Mouse (Mus musculus) lung, postnatal 0 days (tissue): ENCODE data around the gene Dnajc5. TPM values are rescaled to one million over a fixed set of nuclear protein-coding genes. Genes with fewer than 3 reads are reported as not detected.
A peak's percentile ranks its signal among the peaks of the same experiment; 100 is the strongest.

Experiments used
- ATAC-seq: fragments of 200-750 bp; cut with Nextera tagmentation; 2 replicates; pipeline ENCODE4 v1.8.0; 2017; ENCODE audit warnings: moderate library complexity
- DNase-seq: peaks from one replicate; pipeline ENCODE4 v3.0.0-alpha.2; 2016; ENCODE audit warnings: low spot score
- H3K27ac ChIP-seq: fragments of 300-500 bp; sonication (generic); 2 replicates; pipeline ENCODE4 v1.5.1; 2014; ENCODE audit warnings: antibody characterized with exemption, mild to moderate bottlenecking, low read length, mixed read lengths
- H3K27me3 ChIP-seq: fragments of 300-500 bp; sonication (generic); replicated peaks from 2 replicates; pipeline ENCODE4 v1.6.1; 2014; ENCODE audit warnings: low read length, mixed read lengths; ENCODE audit not compliant: insufficient read depth
- H3K36me3 ChIP-seq: fragments of 300-500 bp; sonication (generic); 2 replicates; pipeline ENCODE4 v1.6.1; 2014; ENCODE audit warnings: low read length, mixed read lengths; ENCODE audit not compliant: insufficient read depth
- H3K4me1 ChIP-seq: fragments of 300-500 bp; sonication (generic); 2 replicates; pipeline ENCODE4 v1.6.1; 2014; ENCODE audit warnings: antibody characterized with exemption, low read depth, low read length, mixed read lengths; ENCODE audit not compliant: insufficient read depth
- H3K4me2 ChIP-seq: fragments of 300-500 bp; sonication (generic); replicated peaks from 2 replicates; pipeline ENCODE4 v1.6.1; 2014; ENCODE audit warnings: low read depth, mild to moderate bottlenecking, low read length, moderate library complexity, mixed read lengths
- H3K4me3 ChIP-seq: fragments of 300-500 bp; sonication (generic); 2 replicates; pipeline ENCODE4 v1.5.1; 2014; ENCODE audit warnings: low read depth, low read length
- H3K9ac ChIP-seq: fragments of 300-500 bp; sonication (generic); replicated peaks from 2 replicates; pipeline ENCODE4 v1.6.1; 2014; ENCODE audit warnings: low read depth, mild to moderate bottlenecking
- H3K9me3 ChIP-seq: fragments of 300-500 bp; sonication (generic); 2 replicates; pipeline ENCODE4 v1.6.1; 2016; ENCODE audit warnings: low read length, mixed read lengths
- CTCF ChIP-seq: IDR thresholded peaks from 2 replicates; pipeline ENCODE4 v1.5.1; 2016; ENCODE audit warnings: antibody characterized with exemption, mild to moderate bottlenecking
- EP300 ChIP-seq: IDR thresholded peaks from 2 replicates; pipeline ENCODE4 v1.6.1; 2016; ENCODE audit warnings: antibody characterized with exemption, mild to moderate bottlenecking, control low read depth
- WGBS: fragments of 180-500 bp; shearing (Covaris S2); extraction: QIAGEN DNeasy Blood & Tissue Kit; methylation state at CpG from one replicate; pipeline ENCODE4 v1.1.7; 2014; 5-methylcytosine and 5-hydroxymethylcytosine counted together
- polyA plus RNA-seq: library from polyadenylated mRNA; unstranded; fragments of >200 nt; fragmentation: Nextera tagmentation; extraction: Ambion mirVana; gene quantifications from 2 replicates; pipeline ENCODE4 v1.2.1, GENCODE M21; 2015

The Dnajc5 gene
- polyA plus RNA-seq, 1 experiment from 2014 or later, result 57.2 TPM

DNA sequence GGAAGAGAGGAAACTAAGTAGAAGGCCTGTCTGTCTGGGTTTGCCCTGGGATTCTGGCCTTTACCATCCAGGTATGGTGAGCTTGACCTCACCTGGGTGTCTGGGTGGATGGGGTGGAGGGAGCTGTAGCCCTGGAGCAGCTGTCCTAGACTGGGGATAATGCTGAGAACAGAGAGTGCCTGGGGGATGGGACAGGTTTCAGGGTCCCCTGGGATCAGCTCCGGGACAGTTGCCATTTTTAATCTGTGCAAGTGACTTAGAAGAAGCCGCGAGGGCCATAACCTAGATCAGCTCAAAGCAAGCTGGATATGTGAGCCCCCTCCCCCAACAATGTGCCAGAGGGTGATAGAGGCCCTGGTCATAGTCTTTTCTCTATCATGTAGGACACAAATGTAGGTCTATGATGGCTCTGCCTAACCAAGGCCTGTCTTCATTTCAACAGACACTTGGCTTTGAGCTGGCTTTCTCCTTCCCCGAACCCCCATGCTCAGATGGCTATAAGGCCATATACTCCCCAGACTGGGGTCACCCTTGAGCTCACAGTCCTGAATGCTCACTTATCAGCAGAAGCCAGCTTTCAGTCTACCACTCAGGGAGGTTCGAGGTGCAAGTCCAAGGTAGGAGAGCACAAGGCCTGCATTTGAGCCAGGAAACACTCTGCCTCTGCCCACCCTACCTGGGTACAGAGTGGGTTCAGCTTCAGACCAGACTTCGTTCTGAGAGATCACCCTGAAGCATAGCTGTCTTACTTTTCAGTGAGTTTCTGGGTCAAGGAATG lies 35.6 kb upstream of the Dnajc5 start:
- DNase-seq (no peak), ATAC-seq (no peak)
- Histone ChIP-seq H3K36me3 (no peaks in the 10 kb centered on the region), H3K27me3 (no peaks in the 10 kb centered on the region), H3K9ac (no peak overlapping the region), H3K4me2 (no peak overlapping the region), H3K9me3 (no peaks in the 10 kb centered on the region), H3K27ac (no peak overlapping the region), H3K4me3 (no peak overlapping the region), H3K4me1 (peaks cover 4% of the 10 kb centered on the region)
- WGBS, result 88% methylated on average over 6 of the region's 6 CpGs
- TF ChIP-seq EP300 (no peak), CTCF (no peak)

DNA sequence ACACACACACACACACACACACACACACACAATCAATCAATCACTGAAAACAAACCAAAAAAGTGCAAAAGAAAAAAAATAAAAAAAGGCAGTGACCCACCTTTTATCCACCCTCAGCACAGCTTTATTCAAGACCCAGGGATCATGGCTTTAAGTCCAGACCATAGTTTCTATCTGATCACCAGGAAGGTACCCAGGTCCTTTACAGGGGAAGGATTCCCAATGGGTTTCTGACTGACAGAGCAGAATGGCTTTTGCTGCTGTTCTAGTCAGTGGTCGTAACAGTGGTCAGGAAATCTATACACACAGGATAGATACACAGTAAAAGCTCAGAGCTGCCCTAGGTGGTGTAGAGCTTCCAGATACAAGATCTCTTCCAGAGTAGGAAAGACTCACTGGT lies 34.5 kb upstream of the Dnajc5 start:
- H3K36me3 ChIP-seq, result no peaks in the 10 kb centered on the region
- H3K4me2 ChIP-seq, result no peak overlapping the region
- no peak overlapping the region for H3K9ac ChIP-seq
- H3K4me1 ChIP-seq, result peaks cover 4% of the 10 kb centered on the region
- no peaks in the 10 kb centered on the region for H3K27me3 ChIP-seq
- no peak overlapping the region for H3K4me3 ChIP-seq
- H3K9me3 ChIP-seq, result no peaks in the 10 kb centered on the region
- no peak overlapping the region for H3K27ac ChIP-seq
- no peak for DNase-seq
- ATAC-seq, result no peak
- 34% methylated on average over 1 of the region's 1 CpGs for WGBS
- no peak for TF ChIP-seq CTCF
- no peak for TF ChIP-seq EP300

DNA sequence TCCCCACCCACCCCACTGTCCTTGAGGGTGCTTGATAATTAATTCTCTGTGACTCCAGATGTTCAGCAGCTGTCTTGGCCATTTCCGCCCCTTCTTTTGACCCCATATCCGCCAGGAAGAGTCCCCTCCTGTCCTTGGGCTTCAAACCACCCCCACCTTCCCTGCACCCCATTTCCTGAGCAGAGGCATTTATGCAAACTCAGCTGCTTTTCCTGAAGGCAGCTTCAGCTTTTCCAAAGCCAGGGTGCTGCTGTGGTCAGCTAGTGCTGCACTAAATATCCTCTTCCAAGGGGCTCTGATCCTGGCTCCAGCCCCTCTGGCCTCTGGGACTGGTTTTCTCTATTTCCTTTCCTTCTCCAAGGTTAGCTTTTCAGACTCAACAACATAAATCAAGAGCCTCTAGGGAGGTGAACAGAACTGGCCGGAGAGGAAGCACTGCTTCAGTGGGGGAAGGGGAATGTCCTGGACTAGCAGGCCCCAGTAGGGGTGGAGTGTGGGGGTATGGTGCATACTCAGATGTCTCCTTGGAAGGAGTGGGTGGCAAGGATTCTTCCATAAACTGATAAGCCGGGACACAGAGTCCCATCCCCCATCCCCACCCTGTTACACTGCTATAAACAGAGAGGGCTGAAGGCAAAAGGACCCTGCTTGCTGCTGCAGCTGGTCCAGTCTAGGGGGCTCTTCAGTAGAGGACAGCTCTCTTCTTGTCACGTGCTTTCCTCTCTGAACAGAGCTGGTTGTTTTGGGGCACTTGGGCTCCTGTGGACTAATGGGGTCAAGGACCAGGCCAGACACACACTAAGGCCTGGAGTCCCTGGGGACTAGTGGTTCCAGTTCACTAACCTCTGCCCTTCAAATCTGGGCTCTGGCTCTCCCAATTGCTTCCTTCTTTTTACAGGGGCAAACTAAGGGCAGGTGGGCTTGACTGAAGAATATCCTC lies 32.7 kb upstream of the Dnajc5 start:
- H3K4me1 ChIP-seq, result peaks cover 4% of the 10 kb centered on the region
- DNase-seq, result peak; percentile 74
- no peaks in the 10 kb centered on the region for H3K36me3 ChIP-seq
- peak overlapping the region; percentile 77 for H3K27ac ChIP-seq
- no peaks in the 10 kb centered on the region for H3K27me3 ChIP-seq
- TF ChIP-seq EP300, result peak; percentile 61
- TF ChIP-seq CTCF, result no peak
- H3K4me3 ChIP-seq, result no peak overlapping the region
- H3K9ac ChIP-seq, result no peak overlapping the region
- H3K9me3 ChIP-seq, result no peaks in the 10 kb centered on the region
- H3K4me2 ChIP-seq, result no peak overlapping the region
- 18% methylated on average over 5 of the region's 5 CpGs for WGBS
- ATAC-seq, result peak; percentile 87

DNA sequence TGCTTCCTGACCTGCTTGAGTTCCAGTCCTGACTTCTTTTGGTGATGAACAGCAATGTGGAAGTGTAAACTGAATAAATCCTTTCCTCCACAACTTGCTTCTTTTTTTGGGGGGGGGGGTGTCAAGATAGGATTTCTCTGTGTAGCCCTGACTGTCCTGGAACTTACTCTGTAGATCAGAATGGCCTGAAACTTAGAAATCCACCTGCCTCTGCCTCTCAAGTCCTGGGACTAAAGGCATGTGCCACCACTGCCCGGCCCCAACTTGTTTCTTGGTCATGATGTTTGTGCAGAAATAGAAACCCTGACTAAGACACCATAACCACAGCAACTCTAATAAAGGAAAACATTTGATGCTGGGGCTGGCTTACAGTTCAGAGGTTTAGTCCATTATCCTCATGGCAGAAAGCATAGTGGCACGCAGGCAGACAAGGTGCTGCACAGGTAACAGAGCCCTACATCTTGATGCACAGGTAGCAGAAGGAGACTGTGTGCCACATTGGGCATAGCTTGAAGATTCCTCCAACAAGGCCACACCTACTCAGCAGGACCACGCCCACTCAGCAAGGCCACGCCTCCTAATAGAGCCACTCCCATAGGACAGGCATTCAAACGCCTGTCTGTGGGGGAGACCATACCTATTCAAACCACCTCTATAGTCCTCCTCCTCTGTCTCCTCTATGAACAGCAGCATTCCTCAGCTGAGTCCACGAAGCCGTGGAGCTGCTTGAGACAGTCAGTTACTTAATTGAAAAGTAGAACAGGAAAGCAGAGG lies 28.7 kb upstream of the Dnajc5 start:
- ATAC-seq (no peak), DNase-seq (peak; percentile 36)
- no peak overlapping the region for H3K9ac ChIP-seq
- no peaks in the 10 kb centered on the region for H3K36me3 ChIP-seq
- no peak overlapping the region for H3K4me2 ChIP-seq
- H3K4me1 ChIP-seq, result peaks cover 4% of the 10 kb centered on the region; the same call in 1 of the 2 replicates
- no peak overlapping the region for H3K27ac ChIP-seq
- WGBS, result 28% methylated on average over 7 of the region's 7 CpGs
- TF ChIP-seq CTCF, result no peak
- no peak for TF ChIP-seq EP300
- no peaks in the 10 kb centered on the region for H3K27me3 ChIP-seq
- H3K9me3 ChIP-seq, result no peaks in the 10 kb centered on the region
- no peak overlapping the region for H3K4me3 ChIP-seq

DNA sequence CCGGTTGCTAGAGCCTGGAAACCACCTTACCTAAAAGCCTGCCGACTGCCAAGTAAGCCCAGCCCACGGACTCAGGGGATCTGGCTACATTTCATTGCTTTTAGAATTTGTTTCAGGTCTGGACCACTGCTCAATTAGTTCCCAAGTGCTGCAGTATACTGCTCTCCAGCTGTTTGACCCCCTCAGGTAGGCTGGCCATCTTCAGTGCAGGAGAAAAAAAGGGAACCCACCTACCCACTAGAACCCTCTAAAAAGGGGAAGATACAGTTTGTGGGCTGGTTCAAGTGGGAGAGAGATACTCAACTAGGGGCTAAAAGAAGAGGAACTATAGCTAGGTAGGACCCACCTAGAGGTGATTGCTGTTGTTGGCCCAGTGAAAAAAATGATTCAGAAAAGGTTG lies 28.1 kb upstream of the Dnajc5 start:
- ATAC-seq, result no peak
- WGBS, result 50% methylated on average over 3 of the region's 3 CpGs
- TF ChIP-seq CTCF (no peak), EP300 (no peak)
- no peaks in the 10 kb centered on the region for H3K27me3 ChIP-seq
- DNase-seq, result no peak
- peaks cover 4% of the 10 kb centered on the region; the same call in 1 of the 2 replicates for H3K4me1 ChIP-seq
- H3K4me2 ChIP-seq, result no peak overlapping the region
- H3K36me3 ChIP-seq, result no peaks in the 10 kb centered on the region
- no peak overlapping the region for H3K9ac ChIP-seq
- H3K4me3 ChIP-seq, result no peak overlapping the region
- no peak overlapping the region for H3K27ac ChIP-seq
- H3K9me3 ChIP-seq, result no peaks in the 10 kb centered on the region
